Mouse (Mus musculus) myocyte (in vitro differentiated cells): ENCODE measurements around the gene Arpc5l.

ENCODE experiments used
- E2F4 ChIP-seq: IDR thresholded peaks from one replicate; pipeline ENCODE4 v1.6.1; 2011; ENCODE audit warnings: mild to moderate bottlenecking, control low read depth, moderate library complexity; ENCODE audit not compliant: insufficient read depth
- MAX ChIP-seq: IDR thresholded peaks from one replicate; pipeline ENCODE4 v1.6.1; 2011; ENCODE audit warnings: low read depth, mild to moderate bottlenecking, control low read depth
- MYOD1 ChIP-seq, 3 experiments: IDR thresholded peaks; one replicate each; pipeline ENCODE4 v1.6.1; 2011; ENCODE audit warnings: control low read depth in 2 of 3, low read depth in 2 of 3, mild to moderate bottlenecking in 2 of 3, moderate library complexity in 1 of 3; ENCODE audit not compliant: insufficient read length in 2 of 3, control insufficient read depth in 1 of 3
- MYOG ChIP-seq, 3 experiments: IDR thresholded peaks; one replicate each; pipeline ENCODE4 v1.6.1; 2011; ENCODE audit warnings: control low read depth in 2 of 3, low read depth in 2 of 3, mild to moderate bottlenecking in 2 of 3; ENCODE audit not compliant: insufficient read length in 2 of 3, control insufficient read depth in 1 of 3, insufficient read depth in 1 of 3
- POLR2A ChIP-seq: IDR thresholded peaks from one replicate; pipeline ENCODE4 v1.6.1; 2011; ENCODE audit warnings: low read depth, mild to moderate bottlenecking, control low read depth, moderate library complexity; ENCODE audit not compliant: insufficient read length
- REST ChIP-seq: IDR thresholded peaks from one replicate; pipeline ENCODE4 v1.6.1; 2011; ENCODE audit warnings: mild to moderate bottlenecking, control low read depth, moderate library complexity; ENCODE audit not compliant: insufficient read depth, insufficient read length
- SRF ChIP-seq: IDR thresholded peaks from one replicate; pipeline ENCODE4 v1.6.1; 2011; ENCODE audit warnings: low read depth; ENCODE audit not compliant: control insufficient read depth, insufficient read length
- TCF12 ChIP-seq: IDR thresholded peaks from one replicate; pipeline ENCODE4 v1.6.1; 2011; ENCODE audit warnings: mild to moderate bottlenecking, control low read depth; ENCODE audit not compliant: poor library complexity, insufficient read depth, severe bottlenecking
- TCF3 ChIP-seq: IDR thresholded peaks from one replicate; pipeline ENCODE4 v1.6.1; 2011; ENCODE audit warnings: low read depth, control low read depth; ENCODE audit not compliant: insufficient read length

DNA sequence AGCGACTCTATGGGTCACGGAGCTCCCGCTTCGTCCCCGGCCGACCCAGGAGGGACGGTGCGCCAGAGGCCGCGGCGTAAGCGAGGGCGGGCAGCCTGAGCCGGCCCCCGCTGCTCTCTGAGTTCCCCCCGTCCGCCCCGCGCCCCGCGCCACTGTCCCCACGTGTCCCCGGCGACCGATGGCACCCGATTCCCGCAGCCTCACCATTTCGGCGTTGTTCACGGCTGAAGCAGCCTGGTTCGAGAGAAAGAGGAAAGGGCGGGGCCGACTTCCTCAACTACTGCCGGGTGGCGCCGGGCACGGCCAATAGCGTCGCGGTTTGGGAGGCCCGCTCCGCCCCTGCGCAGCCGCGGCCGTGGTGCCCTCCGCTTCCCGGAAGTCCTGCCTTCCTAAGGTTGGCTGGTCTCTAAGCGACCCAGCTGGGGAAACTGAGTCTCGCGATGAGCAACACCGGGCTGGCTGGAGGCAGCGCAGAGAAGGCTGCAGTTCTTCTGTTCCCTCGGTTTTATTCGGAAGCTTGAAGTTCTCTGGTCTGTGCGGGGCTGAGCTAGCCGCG lies at the start of gene Arpc5l:
- TF ChIP-seq TCF12 = no peak
- TF ChIP-seq POLR2A = peak; percentile 91
- no peak for TF ChIP-seq REST
- TF ChIP-seq SRF = no peak
- peak in 1 of 3 experiments; percentile 10 for TF ChIP-seq MYOG (IDR thresholded peaks at IDR 0.05; ENCODE audit: control insufficient read depth in 1 of 3, insufficient read depth in 1 of 3, insufficient read length in 2 of 3, low read depth in 2 of 3)
- TF ChIP-seq MAX = peak; percentile 2
- no peak for TF ChIP-seq E2F4
- TF ChIP-seq TCF3 = no peak
- TF ChIP-seq MYOD1 (IDR thresholded peaks at IDR 0.05; ENCODE audit: control insufficient read depth in 1 of 3, insufficient read length in 2 of 3, low read depth in 2 of 3) = no peak
